Mouse (Mus musculus): ENCODE measurements around the gene Hlcs.
A peak's percentile ranks its signal among the peaks of the same experiment; 100 is the strongest.
"Not testable (repeated sequence)": the region's sequence is repeated elsewhere in the genome, so short reads cannot be mapped to it uniquely, and the experiment has no call there.

Gene Hlcs

DNA sequence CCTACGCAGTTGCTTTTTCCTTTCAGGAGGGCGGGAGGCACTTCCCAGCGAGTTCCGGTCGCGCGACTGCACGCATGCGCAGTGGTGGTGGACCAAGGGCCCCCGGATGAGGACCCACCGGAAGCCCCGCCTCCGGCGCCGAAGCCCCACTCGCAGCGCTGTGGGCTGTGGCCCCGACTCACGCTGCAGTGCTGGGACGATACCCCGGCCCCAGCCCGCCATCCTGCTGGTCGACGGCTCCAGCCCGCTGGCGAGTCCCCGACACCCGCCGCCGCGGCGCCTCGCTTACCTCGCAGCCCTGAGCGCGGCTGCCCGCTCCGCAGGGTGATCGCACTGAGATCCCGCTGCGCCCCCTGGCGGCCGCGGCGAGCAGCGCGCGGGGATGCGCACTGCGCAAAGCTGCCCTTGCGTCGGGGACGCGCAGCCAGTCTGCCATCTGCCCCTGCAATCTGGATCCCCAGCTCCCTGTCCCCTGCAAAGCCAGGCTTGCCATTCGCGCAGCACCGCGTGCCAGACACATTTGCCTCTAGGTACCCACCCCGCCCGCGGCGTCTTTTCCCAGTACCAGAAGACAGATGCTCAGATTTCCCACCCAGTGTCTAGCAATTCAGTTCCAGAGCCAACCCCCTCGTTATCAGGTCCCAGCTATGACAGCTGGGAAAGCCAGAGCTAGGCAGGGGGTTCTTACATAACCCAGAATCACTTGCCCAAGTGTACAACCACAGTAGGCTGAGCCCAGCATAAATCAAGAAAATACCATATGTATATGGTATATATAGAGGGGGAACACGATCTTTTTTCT, at the start of gene Hlcs:
Gene Hlcs, minus strand, starts transcription at position 343 of the 802 bp plus-strand sequence.
- peak; percentile 98 for DNase-seq (ENCODE audit: low spot score)

DNA sequence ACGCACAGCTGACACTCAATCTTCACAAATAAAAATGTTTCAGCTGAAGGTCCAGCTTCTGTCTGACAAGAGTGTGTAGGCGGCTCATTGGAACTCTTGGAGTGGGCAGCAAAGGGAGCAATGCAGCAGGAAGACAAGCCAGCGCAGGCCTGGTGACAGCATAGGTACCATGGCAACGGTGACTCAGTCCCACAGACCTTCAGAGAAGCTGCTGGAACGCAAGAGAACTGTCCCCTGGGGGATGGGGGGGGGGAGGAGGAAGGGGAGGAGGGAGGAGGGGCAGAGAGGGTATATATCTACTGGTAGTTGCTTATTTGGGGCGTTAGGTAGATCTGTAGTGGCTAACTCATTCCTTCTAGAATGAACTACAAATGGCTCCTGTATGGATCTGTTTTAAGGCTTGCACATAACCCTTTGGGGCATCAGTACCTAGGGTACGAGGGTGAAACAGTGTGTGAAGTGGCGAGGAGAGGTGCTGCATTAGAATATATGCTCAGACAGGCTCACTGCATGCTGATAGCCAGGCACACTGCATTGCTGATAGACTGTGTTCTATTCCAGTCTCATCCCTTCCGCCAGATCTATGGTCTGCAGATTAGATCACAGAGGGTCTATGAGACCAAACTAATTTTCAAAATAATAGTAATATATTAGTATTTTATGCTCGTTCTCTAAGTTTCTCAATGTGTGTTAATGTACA, 49.0 kb upstream of the Hlcs start:
- DNase-seq (ENCODE audit: low spot score) = peak; percentile 55

DNA sequence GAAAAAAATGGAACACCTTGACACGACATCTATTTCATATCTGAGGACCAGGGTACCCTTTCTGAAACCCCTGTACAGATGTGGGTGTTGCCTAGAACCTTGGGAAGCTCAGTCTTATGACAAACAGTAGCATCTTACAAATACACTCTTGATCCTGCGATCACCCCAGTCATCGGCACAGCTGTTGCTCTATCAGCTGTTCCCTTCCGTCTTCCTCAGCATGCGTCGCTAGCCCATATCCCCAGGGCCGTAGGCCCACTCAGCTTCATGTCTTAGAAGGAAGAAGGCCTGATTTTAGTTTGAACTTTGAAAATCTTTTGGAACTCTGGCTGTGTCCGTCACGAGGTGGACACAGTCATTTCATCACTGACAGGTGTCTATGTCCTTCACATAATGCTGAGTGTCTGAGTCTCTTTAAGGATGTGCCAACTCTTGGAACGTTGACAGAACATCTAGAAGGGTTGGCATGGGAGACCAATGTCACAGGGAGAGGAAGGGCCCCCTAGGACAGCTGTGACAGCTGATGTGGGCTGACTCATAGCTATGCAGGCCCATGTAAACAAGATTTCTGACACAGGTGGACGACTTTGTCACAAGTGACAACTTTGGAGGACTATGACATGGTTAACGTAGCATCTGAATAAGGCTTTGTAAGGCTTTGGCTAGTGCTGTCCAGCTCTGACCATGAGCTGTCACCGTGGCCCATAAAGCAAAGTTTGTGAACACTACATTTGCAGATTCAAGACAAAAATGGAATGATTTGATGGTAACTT, 47.4 kb upstream of the Hlcs start:
- no peak for DNase-seq (ENCODE audit: low spot score)

DNA sequence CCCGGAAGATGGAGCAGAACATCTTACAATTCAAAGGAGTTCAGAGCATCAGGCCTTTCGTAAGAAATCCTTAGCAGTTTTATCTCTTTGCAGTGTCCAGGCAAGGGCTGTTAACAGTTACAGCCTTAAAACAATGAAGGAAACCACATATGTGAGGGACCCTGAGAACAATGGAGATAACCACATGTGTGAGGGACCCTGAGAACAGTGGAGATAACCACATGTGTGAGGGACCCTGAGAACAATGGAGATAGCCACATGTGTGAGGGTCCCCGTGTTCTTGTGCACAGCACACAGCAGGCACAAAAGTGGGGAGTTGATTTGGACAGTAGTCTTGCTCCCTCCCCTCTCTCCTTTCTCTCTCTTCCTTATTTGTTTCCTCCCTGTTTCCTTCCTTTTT, 44.7 kb upstream of the Hlcs start:
- DNase-seq (ENCODE audit: low spot score) = no peak

DNA sequence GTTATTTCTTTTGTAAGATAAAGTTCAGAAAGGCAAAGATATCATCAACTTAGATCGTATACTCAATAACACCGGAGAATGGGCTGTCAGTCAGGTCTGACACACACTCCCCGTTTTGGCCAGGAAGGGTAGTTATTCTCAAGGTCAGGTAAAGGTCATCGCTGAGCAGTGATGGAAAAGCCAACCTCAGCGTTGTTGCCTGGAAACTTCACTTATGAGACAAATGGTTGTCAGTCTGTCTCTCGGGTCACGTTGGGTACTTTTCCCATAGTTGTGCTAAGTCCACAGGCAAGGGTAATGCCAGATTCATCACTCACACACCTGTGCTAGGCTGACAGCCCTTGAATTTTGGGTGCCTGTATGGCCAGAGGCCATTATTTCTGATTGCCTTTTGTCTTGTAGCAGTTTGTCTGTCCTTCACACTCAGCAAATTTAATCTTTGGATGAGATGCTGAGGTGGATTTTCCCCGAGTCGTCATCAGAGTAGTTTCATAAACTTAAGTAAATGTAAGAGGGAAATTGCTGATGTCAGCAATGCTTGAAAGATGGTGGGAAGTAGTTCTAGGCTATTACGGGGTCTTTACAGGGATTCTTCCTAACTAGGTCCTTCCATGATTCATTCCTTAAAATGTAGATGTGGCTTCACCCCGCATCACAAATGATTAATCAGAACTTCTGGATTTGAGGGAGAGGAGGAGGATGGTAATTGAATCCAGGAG, 43.6 kb upstream of the Hlcs start:
- no peak for DNase-seq (ENCODE audit: low spot score)

DNA sequence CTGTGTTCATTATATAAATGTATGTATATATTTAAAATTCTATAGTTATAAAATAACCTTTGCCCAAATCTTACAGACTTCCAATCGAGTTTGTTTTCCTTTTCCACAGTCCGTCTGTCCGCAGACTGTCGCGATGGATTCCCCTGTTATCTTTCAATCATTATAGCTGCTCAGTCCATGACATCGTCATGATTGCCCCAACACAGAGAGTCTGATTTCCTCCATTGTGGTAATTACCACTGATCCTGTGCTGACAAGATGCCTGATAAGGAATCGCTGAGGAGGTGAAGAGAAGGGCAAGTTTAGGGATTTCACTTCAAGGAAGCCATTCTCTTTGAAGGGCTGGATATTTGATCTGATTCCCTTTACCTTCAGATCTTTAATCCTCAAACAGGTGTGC, 42.7 kb upstream of the Hlcs start:
- no peak for DNase-seq (ENCODE audit: low spot score)

DNA sequence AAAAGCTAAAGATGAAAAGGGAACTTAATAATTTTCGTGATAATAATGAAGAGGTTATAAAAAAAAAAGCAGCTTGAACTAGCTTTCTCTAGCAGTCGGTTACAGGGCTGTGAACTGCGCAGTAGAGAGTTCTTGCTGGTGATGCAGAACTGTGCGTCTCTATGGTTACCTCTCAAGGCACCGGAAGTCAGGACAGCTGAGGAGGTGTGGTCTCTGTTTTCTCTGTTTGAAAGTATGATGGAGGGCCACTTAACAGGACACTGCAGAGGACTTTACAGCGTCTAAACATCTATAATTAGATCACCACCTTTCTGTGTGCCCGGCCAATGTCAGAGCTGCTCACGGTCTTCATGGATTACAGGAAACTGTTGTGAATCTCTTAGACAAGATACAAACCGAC, 41.1 kb upstream of the Hlcs start:
- no peak for DNase-seq (ENCODE audit: low spot score)

DNA sequence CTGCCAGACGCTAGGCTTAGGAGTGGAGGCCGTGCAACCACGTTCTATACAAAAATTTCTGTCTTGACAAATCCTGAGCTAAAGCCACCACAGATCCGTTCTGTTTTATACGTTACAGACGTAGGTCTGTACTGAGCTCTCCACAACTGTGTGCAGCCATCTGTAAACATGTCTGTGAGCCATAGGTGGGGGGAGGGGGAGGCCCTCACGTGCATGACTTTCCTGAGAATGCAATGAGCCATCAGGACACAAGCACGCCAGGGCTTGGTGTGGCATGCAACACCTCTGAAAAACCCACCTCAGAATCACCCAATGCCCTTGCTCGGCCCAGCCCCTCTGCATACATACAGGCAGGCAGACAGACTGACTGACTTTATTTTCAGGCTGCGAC, 36.9 kb upstream of the Hlcs start:
- no peak for DNase-seq (ENCODE audit: low spot score)

DNA sequence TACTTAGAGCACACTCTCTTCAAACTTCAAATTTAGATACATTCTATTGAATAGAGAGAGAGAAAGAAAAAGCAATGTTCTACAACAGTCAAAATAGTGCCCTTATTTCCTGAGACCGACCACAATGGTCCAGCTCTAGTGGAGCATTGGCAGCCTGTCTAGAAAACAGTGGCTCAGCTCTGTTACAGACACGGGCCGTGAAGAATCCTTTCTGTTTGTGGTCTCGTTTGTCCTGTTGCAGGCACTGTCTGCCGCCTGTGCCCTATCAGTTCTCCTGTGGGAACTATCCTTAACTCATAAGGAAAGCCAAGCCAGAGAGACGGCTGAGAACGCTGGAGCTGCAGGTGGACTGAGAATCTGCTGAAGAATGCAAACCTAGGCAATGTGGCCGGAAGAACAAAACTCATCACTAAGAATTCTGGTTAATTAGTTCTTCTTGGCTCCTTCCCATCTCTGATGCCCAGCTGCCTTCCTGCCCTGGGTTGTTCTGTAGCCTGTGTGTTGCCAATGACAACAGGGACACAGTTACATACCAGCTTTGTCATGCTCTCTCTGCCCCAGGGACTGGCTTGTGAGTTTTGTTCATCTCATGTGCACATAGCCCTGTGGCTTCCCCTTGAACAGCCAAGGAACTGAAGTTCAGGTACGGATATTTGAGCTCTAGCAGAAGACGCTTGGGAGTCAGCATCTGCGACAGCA, 36.4 kb upstream of the Hlcs start:
- no peak for DNase-seq (ENCODE audit: low spot score)

DNA sequence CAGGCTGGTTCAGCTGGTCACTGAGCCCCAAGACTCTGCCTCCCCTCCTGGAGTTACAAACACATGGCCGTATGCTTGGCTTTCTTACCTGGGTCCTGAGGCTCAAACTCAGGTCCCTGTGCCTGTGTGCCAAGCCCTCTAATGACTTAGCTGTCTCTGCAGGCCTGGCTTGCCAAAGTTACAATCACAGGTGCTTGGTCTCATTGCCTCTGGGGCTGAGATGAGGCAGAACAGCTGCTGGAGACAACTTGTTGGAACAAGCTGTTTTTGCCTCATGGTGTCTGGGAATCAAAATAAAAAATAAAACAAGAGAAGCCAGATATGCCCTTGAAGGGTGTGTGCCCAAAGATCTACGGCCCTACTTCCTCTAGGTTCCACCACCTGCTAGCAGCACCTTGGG, 35.4 kb upstream of the Hlcs start:
- DNase-seq (ENCODE audit: low spot score) = no peak

DNA sequence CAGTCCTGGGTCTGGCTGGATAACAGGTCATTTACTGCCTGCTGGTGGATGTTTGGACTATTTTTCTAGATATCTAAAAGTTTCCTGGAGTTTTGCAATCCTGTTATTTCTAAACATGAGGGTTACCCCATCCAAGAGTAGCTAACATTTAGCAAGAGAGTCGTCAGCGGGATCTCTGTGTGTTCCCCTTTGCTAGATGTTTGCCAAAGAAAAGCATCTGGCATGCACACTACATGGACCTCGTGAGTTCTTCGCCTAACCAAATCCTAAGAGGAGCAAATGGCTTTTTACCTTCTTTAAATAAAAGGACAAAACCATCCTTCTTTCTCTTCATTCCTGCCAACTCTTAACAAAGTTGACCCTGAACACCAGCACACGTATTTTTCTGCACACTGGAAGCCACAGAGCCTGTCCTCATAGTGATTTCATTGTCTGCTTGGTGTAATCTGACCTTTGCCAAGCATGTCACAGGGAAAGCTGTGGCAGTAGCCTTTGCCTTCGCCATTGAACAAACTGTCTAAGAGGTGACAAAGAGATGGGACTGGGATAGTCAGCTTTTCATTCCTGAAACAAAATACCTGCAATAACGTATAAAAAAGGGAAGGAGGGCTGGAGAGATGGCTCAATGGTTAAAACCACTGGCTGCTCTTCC, 33.8 kb upstream of the Hlcs start:
- no peak for DNase-seq (ENCODE audit: low spot score)

DNA sequence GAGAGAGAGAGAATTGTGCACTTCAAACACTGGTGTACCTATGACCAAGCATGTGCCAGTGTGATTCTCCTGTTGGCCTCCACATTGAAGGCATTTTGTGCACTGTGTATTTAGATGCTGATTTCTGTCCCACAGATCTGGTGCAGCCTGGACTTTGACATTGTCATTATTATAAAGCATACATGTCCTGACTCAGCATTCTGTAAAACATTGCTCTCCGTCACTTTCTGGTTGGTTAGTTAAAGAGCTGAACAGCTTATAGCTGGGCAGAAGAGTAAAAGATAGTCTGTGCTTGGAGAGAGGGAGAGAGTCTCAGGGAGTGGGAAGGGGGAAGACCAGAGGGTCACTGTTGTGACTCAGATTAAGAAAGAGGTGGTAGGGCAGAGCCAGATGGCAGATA, 32.4 kb upstream of the Hlcs start:
- DNase-seq (ENCODE audit: low spot score) = no peak

DNA sequence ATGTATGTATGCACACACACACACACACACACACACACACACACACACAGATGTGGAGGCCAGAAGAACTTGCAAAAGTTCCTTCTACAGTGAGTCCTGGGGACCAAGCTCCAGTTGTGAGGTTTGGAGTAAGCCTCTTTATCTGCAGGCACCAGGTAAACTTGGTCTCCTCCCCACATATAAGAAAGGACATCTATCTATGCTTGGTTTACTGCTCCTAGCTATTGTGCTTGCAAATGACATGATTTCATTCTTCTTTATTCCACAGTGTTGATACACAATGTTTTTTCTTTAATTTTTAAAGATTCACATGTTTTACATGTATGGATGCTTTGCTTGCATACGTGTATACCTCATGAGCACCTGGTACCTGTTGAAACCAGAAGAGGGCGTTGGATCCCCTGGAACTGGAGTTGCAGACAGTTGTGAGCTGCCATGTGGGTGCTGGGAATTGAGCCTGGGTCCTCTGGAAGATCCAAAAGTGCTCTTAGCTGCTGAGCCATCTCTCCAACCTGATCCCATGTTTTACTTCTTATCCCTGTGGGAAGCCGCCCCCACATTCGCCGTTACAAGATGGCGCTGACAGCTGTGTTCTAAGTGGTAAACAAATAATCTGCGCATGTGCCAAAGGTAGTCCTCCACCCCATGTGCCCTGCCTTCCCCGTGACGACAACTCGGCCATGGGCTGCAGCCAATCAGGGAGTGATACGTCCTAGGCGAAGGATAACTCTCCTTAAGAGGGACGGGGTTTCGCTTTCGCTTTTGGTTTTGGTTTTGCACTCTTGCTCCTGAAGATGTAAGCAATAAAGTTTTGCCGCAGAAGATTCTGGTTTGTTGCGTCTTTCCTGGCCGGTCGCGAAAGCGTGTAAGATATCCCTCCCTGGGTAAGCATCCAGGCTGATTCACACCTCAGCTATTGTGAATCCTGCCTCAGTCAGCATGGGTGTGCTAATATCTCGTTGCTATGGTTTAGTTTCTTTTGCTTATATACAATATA, 26.1 kb upstream of the Hlcs start:
- DNase-seq (ENCODE audit: low spot score) = not testable (repeated sequence)

DNA sequence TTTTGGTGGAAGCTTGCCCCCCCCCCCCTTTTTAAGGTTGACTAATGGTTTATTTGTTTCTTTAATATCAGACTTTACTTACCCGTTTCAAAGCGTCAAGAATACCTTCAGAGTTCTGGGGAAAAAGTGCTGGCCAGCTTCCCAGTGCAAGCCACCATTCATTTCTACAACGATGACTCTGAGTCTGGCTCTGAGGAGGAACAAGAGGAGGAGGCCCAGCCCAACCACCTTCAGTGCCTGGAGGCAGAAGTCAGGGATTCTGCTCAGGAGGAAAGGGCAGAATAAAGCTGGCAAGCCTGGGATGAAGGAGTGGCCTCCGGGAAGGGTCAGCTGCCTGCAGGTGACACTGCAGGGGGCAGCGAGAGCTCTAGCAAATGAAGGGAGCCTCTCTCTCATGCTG, 22.3 kb upstream of the Hlcs start:
- no peak for DNase-seq (ENCODE audit: low spot score)

DNA sequence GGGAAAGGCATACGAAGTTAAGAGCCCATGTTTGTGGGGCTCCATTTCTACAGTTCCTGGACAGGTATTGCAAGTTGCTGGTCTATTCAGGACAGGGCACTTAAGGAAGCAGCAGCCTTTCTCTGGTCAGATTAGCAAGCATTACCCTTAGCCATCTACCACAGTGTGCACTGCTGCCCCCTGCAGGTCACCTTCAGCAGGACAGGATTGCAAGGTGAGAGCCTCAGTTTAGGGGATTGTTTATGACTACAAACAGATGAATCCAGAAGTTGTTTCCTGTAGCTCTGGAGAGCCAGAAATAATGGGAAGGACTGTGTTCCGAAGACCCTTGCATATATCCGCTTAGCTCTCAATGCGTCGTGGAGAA, 18.5 kb upstream of the Hlcs start:
- peak; percentile 74 for DNase-seq (ENCODE audit: low spot score)

DNA sequence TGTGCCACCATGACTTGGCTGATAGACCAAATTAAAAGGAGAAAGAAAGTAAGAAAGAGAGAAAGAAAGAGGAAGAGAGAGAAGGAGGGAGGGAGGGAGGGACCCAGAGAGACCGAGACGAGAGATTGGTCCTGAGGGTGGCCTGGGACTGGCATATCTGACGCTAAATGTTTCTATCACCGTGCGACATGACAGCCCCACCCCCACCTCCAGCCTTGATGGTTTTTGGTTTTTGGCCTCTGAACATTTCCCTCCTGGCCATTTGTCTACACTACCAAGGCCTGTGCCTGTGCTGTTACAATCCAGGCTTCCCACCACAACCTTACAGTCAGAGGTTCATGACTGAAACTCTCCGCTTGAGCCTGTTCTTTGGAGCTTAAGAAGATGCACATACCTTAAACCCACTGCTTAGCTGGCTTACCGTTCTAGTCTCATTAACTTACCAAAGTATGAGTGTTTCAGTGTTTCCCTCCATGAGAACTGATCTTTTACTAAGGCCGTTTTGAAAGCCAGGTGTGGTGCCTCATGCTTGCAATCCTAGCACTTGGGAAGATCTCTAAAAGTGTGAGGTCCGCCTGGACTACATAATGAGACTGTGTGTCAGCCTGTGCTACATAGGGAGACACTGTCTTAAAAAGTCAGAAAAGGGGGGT, 18.0 kb upstream of the Hlcs start:
- DNase-seq (ENCODE audit: low spot score) = no peak

DNA sequence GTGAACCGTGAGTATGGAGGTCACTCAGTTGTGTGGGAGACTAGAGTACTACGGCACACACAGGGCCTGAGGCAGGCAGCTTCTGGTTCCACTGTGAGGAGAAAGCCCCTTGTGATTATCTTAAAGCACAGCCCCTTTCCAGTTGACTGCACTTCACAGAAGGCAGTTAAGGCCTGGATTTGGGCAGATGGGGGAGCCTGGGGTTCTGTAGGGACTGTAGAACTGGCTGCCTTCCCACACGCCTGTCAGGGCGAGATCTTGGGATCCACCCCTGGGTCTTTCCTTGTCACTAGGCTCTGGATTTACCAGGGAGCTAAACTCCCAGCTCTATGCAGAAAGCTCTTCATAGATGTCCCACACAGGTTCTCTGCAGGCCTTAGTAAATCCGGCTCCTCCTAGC, 17.1 kb upstream of the Hlcs start:
- no peak for DNase-seq (ENCODE audit: low spot score)

DNA sequence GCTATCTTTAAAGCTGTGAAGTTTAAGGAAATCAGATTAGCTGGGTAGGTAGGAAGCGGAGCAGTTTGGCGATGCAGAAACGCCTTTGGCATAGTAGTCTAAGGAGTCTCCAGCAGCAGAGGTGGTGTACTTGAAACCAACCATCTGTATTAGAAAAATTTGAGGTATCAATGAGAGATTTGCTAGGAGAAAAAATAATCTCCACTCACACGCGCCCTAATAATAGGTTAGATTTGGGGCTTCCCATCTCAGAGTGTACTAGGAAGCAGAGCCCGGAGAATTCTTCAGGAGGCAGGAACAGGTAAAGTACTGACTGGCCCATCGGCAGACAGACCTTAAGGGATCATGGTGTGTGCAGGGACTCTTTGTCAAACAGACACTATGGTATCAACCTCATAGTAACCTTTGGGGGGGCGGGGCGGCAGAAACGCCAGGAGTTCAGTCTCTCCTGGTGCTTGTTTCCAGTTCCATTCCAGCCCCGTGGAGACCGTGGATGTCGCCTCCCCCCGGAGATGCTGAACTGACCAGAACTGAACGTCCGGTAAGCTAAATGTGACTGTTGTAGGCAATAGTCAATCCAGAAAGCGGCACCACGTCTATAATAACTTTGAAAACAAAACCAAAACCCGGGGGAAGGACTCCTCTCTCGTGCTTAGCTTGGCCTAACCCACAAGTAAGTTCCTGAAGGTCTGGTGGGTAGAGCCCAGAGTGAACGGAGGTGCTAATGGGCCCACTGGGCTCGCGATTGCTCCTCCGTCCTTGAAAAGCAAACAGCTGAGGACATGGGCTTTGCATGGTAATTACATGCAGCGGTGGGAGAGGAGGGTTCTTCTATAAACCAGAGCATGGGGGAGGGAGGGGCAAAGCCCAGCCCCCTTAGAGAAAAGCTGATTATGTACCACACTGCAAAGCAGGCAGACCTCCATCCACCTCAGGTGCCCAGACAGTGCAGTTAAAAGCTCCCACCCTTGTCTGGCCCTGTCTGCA, 15.8 kb upstream of the Hlcs start:
- no peak for DNase-seq (ENCODE audit: low spot score)

All from urinary bladder, postnatal 25 days (tissue).